Mouse (Mus musculus) myocyte (in vitro differentiated cells): ENCODE data around the gene Abhd6. TPM values are rescaled to one million over a fixed set of nuclear protein-coding genes. Genes with fewer than 3 reads are reported as not detected.

ENCODE experiments used
- H3K27me3 ChIP-seq: one replicate; pipeline ENCODE4 v1.6.1; 2011; ENCODE audit not compliant: control insufficient read depth, insufficient read depth, insufficient read length
- H3K36me3 ChIP-seq: one replicate; pipeline ENCODE4 v1.6.1; 2011; ENCODE audit not compliant: control insufficient read depth, insufficient read depth
- H3K4me2 ChIP-seq: one replicate; pipeline ENCODE4 v1.6.1; 2011; ENCODE audit warnings: low read depth, control low read depth
- H3K4me3 ChIP-seq: one replicate; pipeline ENCODE4 v1.5.1; 2011; ENCODE audit warnings: mild to moderate bottlenecking, control low read depth, moderate library complexity
- H3K79me2 ChIP-seq: one replicate; pipeline ENCODE4 v1.6.1; 2011; ENCODE audit not compliant: control insufficient read depth, insufficient read depth
- H3ac ChIP-seq: one replicate; pipeline ENCODE4 v1.6.1; 2011; ENCODE audit not compliant: control insufficient read depth, insufficient read length
- CEBPB ChIP-seq: IDR thresholded peaks from 2 replicates; pipeline ENCODE4 v1.6.1; 2011; ENCODE audit warnings: mild to moderate bottlenecking, moderate library complexity; ENCODE audit not compliant: poor library complexity, insufficient read depth, severe bottlenecking
- E2F4 ChIP-seq: IDR thresholded peaks from one replicate; pipeline ENCODE4 v1.6.1; 2011; ENCODE audit warnings: mild to moderate bottlenecking, control low read depth, moderate library complexity; ENCODE audit not compliant: insufficient read depth
- MAX ChIP-seq: IDR thresholded peaks from one replicate; pipeline ENCODE4 v1.6.1; 2011; ENCODE audit warnings: low read depth, mild to moderate bottlenecking, control low read depth
- MYOD1 ChIP-seq, 3 experiments: IDR thresholded peaks; one replicate each; pipeline ENCODE4 v1.6.1; 2011; ENCODE audit warnings: control low read depth in 2 of 3, low read depth in 2 of 3, mild to moderate bottlenecking in 2 of 3, moderate library complexity in 1 of 3; ENCODE audit not compliant: insufficient read length in 2 of 3, control insufficient read depth in 1 of 3
- MYOG ChIP-seq, 3 experiments: IDR thresholded peaks; one replicate each; pipeline ENCODE4 v1.6.1; 2011; ENCODE audit warnings: control low read depth in 2 of 3, low read depth in 2 of 3, mild to moderate bottlenecking in 2 of 3; ENCODE audit not compliant: insufficient read length in 2 of 3, control insufficient read depth in 1 of 3, insufficient read depth in 1 of 3
- POLR2A ChIP-seq: IDR thresholded peaks from one replicate; pipeline ENCODE4 v1.6.1; 2011; ENCODE audit warnings: low read depth, mild to moderate bottlenecking, control low read depth, moderate library complexity; ENCODE audit not compliant: insufficient read length
- POLR2AphosphoS2 ChIP-seq: IDR thresholded peaks from one replicate; pipeline ENCODE4 v1.6.1; 2011; ENCODE audit warnings: low read depth, control low read depth; ENCODE audit not compliant: insufficient read length
- REST ChIP-seq: IDR thresholded peaks from one replicate; pipeline ENCODE4 v1.6.1; 2011; ENCODE audit warnings: mild to moderate bottlenecking, control low read depth, moderate library complexity; ENCODE audit not compliant: insufficient read depth, insufficient read length
- SRF ChIP-seq: IDR thresholded peaks from one replicate; pipeline ENCODE4 v1.6.1; 2011; ENCODE audit warnings: low read depth; ENCODE audit not compliant: control insufficient read depth, insufficient read length
- TCF12 ChIP-seq: IDR thresholded peaks from one replicate; pipeline ENCODE4 v1.6.1; 2011; ENCODE audit warnings: mild to moderate bottlenecking, control low read depth; ENCODE audit not compliant: poor library complexity, insufficient read depth, severe bottlenecking
- TCF3 ChIP-seq: IDR thresholded peaks from one replicate; pipeline ENCODE4 v1.6.1; 2011; ENCODE audit warnings: low read depth, control low read depth; ENCODE audit not compliant: insufficient read length
- USF1 ChIP-seq: IDR thresholded peaks from one replicate; pipeline ENCODE4 v1.6.1; 2011; ENCODE audit warnings: low read depth, mild to moderate bottlenecking, control low read depth, moderate library complexity
- polyA plus RNA-seq: library from polyadenylated mRNA; unstranded; fragments of >200 nt; fragmentation: generic; extraction: Trizol; gene quantifications from one replicate; pipeline ENCODE4 v1.2.1, GENCODE M21; 2012; ENCODE audit warnings: missing spikeins

Abhd6 gene
- polyA plus RNA-seq, 1 experiment, result 10.5 TPM

DNA sequence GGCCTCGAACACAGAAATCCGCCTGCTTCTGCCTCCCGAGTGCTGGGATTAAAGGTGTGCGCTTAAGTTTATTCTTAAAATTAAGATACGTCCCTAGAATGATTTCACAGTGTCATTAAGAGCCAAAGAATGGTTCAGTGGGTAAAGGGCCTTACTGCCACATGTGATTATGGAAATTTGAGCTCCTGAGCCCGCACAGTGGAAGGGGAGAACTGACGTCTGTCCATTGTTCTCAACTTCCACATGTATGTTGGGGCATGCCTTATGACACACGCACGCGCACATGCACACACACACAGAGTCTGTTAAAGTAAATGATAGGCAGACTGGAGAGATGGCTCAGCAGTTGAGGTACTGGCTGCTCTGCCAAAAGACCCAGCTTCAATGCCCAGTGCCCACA lies 22.2 kb downstream of the Abhd6 start:
- Histone ChIP-seq H3K36me3 (no peaks in the 10 kb centered on the region), H3K4me2 (no peak overlapping the region), H3K79me2 (no peaks in the 10 kb centered on the region), H3K27me3 (no peaks in the 10 kb centered on the region), H3ac (no peak overlapping the region), H3K4me3 (no peak overlapping the region)
- no peak for TF ChIP-seq MYOG (IDR thresholded peaks at IDR 0.05; ENCODE audit: control insufficient read depth in 1 of 3, insufficient read depth in 1 of 3, insufficient read length in 2 of 3, low read depth in 2 of 3)

GRCm38 (mm10) chr14:8026769-8027531 lies 24.2 kb downstream of the Abhd6 start:
- Histone ChIP-seq H3K27me3 (no peaks in the 10 kb centered on the region), H3K79me2 (no peaks in the 10 kb centered on the region), H3K4me2 (no peak overlapping the region), H3K36me3 (no peaks in the 10 kb centered on the region), H3ac (no peak overlapping the region), H3K4me3 (no peak overlapping the region)
- TF ChIP-seq REST (no peak), E2F4 (no peak), USF1 (no peak), TCF3 (no peak), MAX (no peak), MYOG (IDR thresholded peaks at IDR 0.05; ENCODE audit: control insufficient read depth in 1 of 3, insufficient read depth in 1 of 3, insufficient read length in 2 of 3, low read depth in 2 of 3) (no peak), TCF12 (no peak), SRF (no peak), MYOD1 (IDR thresholded peaks at IDR 0.05; ENCODE audit: control insufficient read depth in 1 of 3, insufficient read length in 2 of 3, low read depth in 2 of 3) (no peak), CEBPB (no peak), POLR2AphosphoS2 (no peak), POLR2A (no peak)

- Histone ChIP-seq H3ac (no peak overlapping the region), H3K4me3 (no peak overlapping the region), H3K27me3 (no peaks in the 10 kb centered on the region), H3K79me2 (no peaks in the 10 kb centered on the region), H3K36me3 (no peaks in the 10 kb centered on the region), H3K4me2 (no peak overlapping the region)
- TF ChIP-seq MYOD1 (IDR thresholded peaks at IDR 0.05; ENCODE audit: control insufficient read depth in 1 of 3, insufficient read length in 2 of 3, low read depth in 2 of 3) (peak in 1 of 3 experiments; percentile 27), POLR2AphosphoS2 (no peak), TCF12 (peak; percentile 13), MYOG (IDR thresholded peaks at IDR 0.05; ENCODE audit: control insufficient read depth in 1 of 3, insufficient read depth in 1 of 3, insufficient read length in 2 of 3, low read depth in 2 of 3) (peak in 1 of 3 experiments; percentile 67), SRF (no peak)
Observed at GRCm38 (mm10) chr14:8028086-8028485, 25.4 kb downstream of the Abhd6 start.

DNA sequence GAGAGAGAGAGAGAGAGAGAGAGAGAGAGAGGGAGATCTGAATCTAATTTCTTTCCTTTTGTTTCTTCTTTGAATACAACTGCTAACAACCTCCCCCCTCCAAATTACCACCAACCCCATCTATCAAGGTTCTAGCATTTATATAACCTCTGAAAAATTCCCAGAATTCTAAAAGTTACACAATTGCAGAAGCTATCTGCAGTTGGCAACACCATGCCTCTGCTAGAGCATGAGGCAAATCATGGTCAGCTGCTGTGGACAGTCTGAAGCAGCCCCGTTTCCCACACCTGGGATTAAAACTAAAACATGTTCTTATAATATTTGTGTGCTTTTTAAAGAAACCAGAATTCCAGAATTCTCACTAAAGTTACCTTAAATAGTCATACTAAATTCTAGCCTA lies 27.1 kb downstream of the Abhd6 start:
- no peak overlapping the region for H3K4me3 ChIP-seq
- TF ChIP-seq REST (no peak), MYOD1 (IDR thresholded peaks at IDR 0.05; ENCODE audit: control insufficient read depth in 1 of 3, insufficient read length in 2 of 3, low read depth in 2 of 3) (no peak), USF1 (no peak), POLR2AphosphoS2 (no peak), CEBPB (no peak), MYOG (IDR thresholded peaks at IDR 0.05; ENCODE audit: control insufficient read depth in 1 of 3, insufficient read depth in 1 of 3, insufficient read length in 2 of 3, low read depth in 2 of 3) (no peak), TCF12 (no peak), MAX (no peak), E2F4 (no peak), POLR2A (no peak), TCF3 (no peak), SRF (no peak)
- H3K4me2 ChIP-seq, result no peak overlapping the region

DNA sequence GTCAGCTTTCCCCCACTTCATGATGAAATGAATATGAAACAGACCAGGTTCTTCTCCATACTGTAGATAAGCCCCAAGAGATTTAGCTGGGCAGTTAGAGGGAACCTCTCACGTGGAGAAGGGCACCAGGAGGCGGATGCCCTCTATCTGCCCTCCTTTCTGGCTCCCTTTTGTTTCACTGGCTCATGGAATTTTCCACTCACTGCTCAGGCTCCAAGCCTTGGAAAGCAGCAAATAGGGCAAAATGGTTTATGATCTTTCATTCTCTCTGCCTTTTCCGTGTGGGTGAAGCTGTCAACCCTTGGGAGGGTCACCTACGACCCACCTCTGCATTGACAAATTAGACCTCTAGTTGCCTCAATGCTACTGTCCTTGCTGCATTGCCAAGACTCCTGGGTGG lies 27.8 kb downstream of the Abhd6 start:
- Histone ChIP-seq H3K27me3 (no peaks in the 10 kb centered on the region), H3K79me2 (no peaks in the 10 kb centered on the region), H3K36me3 (no peaks in the 10 kb centered on the region), H3K4me2 (no peak overlapping the region), H3ac (no peak overlapping the region), H3K4me3 (no peak overlapping the region)
- TF ChIP-seq MYOD1 (IDR thresholded peaks at IDR 0.05; ENCODE audit: control insufficient read depth in 1 of 3, insufficient read length in 2 of 3, low read depth in 2 of 3), result no peak
- 0 out of 2 replicates have a peak, but pooled peaks have one; percentile 46 for TF ChIP-seq CEBPB

More for the DNA sequence above, 27.1 kb downstream of the Abhd6 start:
- Histone ChIP-seq H3K36me3 (no peaks in the 10 kb centered on the region), H3K79me2 (no peaks in the 10 kb centered on the region), H3K27me3 (no peaks in the 10 kb centered on the region), H3ac (no peak overlapping the region)
